Mouse (Mus musculus) adrenal gland, adult 8-10 months (tissue): ENCODE measurements around the gene Prph. TPM values are rescaled to one million over a fixed set of nuclear protein-coding genes. Genes with fewer than 3 reads are reported as not detected.

Experiments used
- DNase-seq: peaks from one replicate; pipeline ENCODE4 v3.0.0; 2022
- microRNA-seq, 2 experiments: library from miRNA; unstranded; fragments of <30 nt; microRNA quantifications; one replicate each; pipeline ENCODE4 v1.2.0; 2022
- total RNA-seq, 4 experiments: library from RNA; stranded (reverse); gene quantifications; 2 replicates each; pipeline ENCODE4 v1.2.4; 2022

The Prph gene
- total RNA-seq, 4 experiments from 2014 or later, result 0.81 to 2.2 (median 1.4) TPM

GRCm38 (mm10) chr15:99098493-99098861, 43.5 kb downstream of the Prph start:
- DNase-seq, result no peak

GRCm38 (mm10) chr15:99099139-99099556, 44.2 kb downstream of the Prph start:
- DNase-seq, result no peak

- DNase-seq, result no peak
Observed at GRCm38 (mm10) chr15:99099984-99100383, 45.0 kb downstream of the Prph start.

GRCm38 (mm10) chr15:99105238-99105637, 50.3 kb downstream of the Prph start:
- DNase-seq, result no peak

GRCm38 (mm10) chr15:99107866-99108265, 52.9 kb downstream of the Prph start:
- DNase-seq, result no peak

Small RNA genes lying within 50 kb of the gene (microRNA-seq; reads per million reads assigned to microRNA genes)
- 0 reads per million in 2 experiments for gene Mir6960

Other genes starting within 250 kb of the Prph start
- 1 to 10 TPM in 1 of 4 experiments, under 1 TPM in 3; 0.29 to 1.1 (median 0.61) TPM for gene Ddn, start 245.7 kb upstream of the Prph start, total RNA-seq
- 10 to 100 TPM; 76.0 to 83.8 (median 79.2) TPM for gene Prkag1, start 223.7 kb upstream of the Prph start, total RNA-seq
- gene Kmt2d, start 184.0 kb upstream of the Prph start, total RNA-seq, result 100 to 1,000 TPM in 1 of 4 experiments, 10 to 100 TPM in 3; 61.7 to 114 (median 71.8) TPM
- 1 to 10 TPM; 2.8 to 7.2 (median 4.2) TPM for gene Rhebl1, start 160.6 kb upstream of the Prph start, total RNA-seq
- 1 to 10 TPM; 1.8 to 3.8 (median 2.1) TPM for gene Dhh, start 156.6 kb upstream of the Prph start, total RNA-seq
- 10 to 100 TPM; 12.3 to 33.2 (median 27.8) TPM for gene Lmbr1l, start 136.9 kb upstream of the Prph start, total RNA-seq
- gene Tuba1b, start 120.6 kb upstream of the Prph start, total RNA-seq, result 100 to 1,000 TPM; 199 to 221 (median 208) TPM
- gene Gm49450, start 101.6 kb upstream of the Prph start, total RNA-seq, result not detected
- gene Tuba1a, start 101.5 kb upstream of the Prph start, total RNA-seq, result 100 to 1,000 TPM in 3 of 4 experiments, 10 to 100 TPM in 1; 70.5 to 196 (median 116) TPM
- gene Tuba1c, start 25.3 kb upstream of the Prph start, total RNA-seq, result 100 to 1,000 TPM; 207 to 347 (median 262) TPM
- gene Troap, start 19.4 kb downstream of the Prph start, total RNA-seq, result 1 to 10 TPM in 1 of 4 experiments, under 1 TPM in 3; 0.22 to 2.3 (median 0.67) TPM
- not detected for gene C1ql4, start 32.6 kb downstream of the Prph start, total RNA-seq
- gene Dnajc22, start 38.0 kb downstream of the Prph start, total RNA-seq, result 1 to 10 TPM in 2 of 4 experiments, under 1 TPM in 2; 0.37 to 1.6 (median 1.2) TPM
- gene Spats2, start 70.7 kb downstream of the Prph start, total RNA-seq, result 10 to 100 TPM; 13.9 to 20.1 (median 17.6) TPM
- gene Kcnh3, start 169.7 kb downstream of the Prph start, total RNA-seq, result 1 to 10 TPM in 3 of 4 experiments, under 1 TPM in 1; 0.70 to 1.9 (median 1.5) TPM
- gene Mcrs1, start 196.8 kb downstream of the Prph start, total RNA-seq, result 10 to 100 TPM; 43.9 to 54.3 (median 49.1) TPM
- 10 to 100 TPM; 46.5 to 76.6 (median 51.2) TPM for gene Prpf40b, start 239.9 kb downstream of the Prph start, total RNA-seq
- gene Fam186b, start 240.7 kb downstream of the Prph start, total RNA-seq, result 1 to 10 TPM; 2.6 to 4.5 (median 3.8) TPM